8 mouse cellular contexts compared by ENCODE assay signal in the genomic region with DNA sequence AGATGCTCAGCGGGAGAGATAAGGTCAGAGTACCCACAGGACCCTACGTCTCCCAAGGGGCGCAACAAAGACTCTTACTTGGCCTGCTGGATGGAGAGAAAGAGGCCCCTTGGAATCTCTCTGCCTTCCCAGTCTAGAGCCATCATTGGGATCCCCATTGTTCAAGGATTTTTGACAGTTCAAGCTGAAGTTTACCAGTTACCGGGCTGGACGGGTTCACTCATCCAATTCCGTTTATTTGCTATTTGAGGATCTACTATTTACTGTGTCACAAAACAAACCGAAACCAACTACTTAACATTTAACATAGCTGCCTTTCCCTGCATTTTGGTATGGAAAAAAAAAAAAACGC. TPM values are rescaled to one million over a fixed set of nuclear protein-coding genes. Genes with fewer than 3 reads are reported as not detected.
DNase-seq lines count a peak whose midpoint lies in the region; ATAC-seq and TF ChIP-seq lines count a peak whose summit lies in the region.

No protein-coding gene starts in this region.

- H3K9ac ChIP-seq in lung, postnatal 0 days (replicated peaks; ENCODE audit: low read depth) = peak overlapping the region; percentile 59
- peak overlapping the region; percentile 91 for H3K9ac ChIP-seq in embryonic facial prominence, embryonic 13.5 days
- H3K9ac ChIP-seq in intestine, postnatal 0 days (ENCODE audit: low read depth, low read length) = peak overlapping the region; percentile 74
- peak overlapping the region; percentile 62 for H3K9ac ChIP-seq in neural tube, embryonic 15.5 days (replicated peaks)

- H3K4me2 ChIP-seq in lung, postnatal 0 days (replicated peaks; ENCODE audit: low read depth, low read length) = peak overlapping the region; percentile 56
- peak overlapping the region; percentile 80 for H3K4me2 ChIP-seq in embryonic facial prominence, embryonic 13.5 days
- H3K4me2 ChIP-seq in intestine, postnatal 0 days (replicated peaks; ENCODE audit: low read depth) = peak overlapping the region; percentile 84
- peak overlapping the region; percentile 93 for H3K4me2 ChIP-seq in neural tube, embryonic 15.5 days

- H3K9me3 ChIP-seq in lung, postnatal 0 days (ENCODE audit: low read length) = no peaks in the 10 kb centered on the region
- H3K9me3 ChIP-seq in embryonic facial prominence, embryonic 13.5 days = no peaks in the 10 kb centered on the region
- H3K9me3 ChIP-seq in intestine, postnatal 0 days (ENCODE audit: control insufficient read depth) = no peaks in the 10 kb centered on the region
- H3K9me3 ChIP-seq in neural tube, embryonic 15.5 days (replicated peaks) = no peaks in the 10 kb centered on the region

- peak overlapping the region; percentile 89 for H3K27ac ChIP-seq in lung, postnatal 0 days (ENCODE audit: low read length)
- peak overlapping the region; percentile 90 for H3K27ac ChIP-seq in embryonic facial prominence, embryonic 13.5 days
- peak overlapping the region; percentile 98 for H3K27ac ChIP-seq in intestine, postnatal 0 days (ENCODE audit: low read depth, low read length)
- H3K27ac ChIP-seq in neural tube, embryonic 15.5 days (replicated peaks) = peak overlapping the region; percentile 74

- TF ChIP-seq CTCF in lung, postnatal 0 days (IDR thresholded peaks at IDR 0.05) = no peak
- TF ChIP-seq CTCF in intestine, postnatal 0 days (IDR thresholded peaks at IDR 0.05; ENCODE audit: low read depth) = no peak

- under 1% methylated on average over 8 of the region's 8 CpGs for WGBS in lung, postnatal 0 days
- 3% methylated on average over 8 of the region's 8 CpGs for WGBS in embryonic facial prominence, embryonic 13.5 days
- WGBS in intestine, postnatal 0 days = 1% methylated on average over 8 of the region's 8 CpGs
- 1% methylated on average over 8 of the region's 8 CpGs for WGBS in neural tube, embryonic 15.5 days

- no peak for DNase-seq in lung, postnatal 0 days (ENCODE audit: low spot score)
- no peak for DNase-seq in lung, postnatal 25 days (ENCODE audit: low spot score)
- no peak for DNase-seq in spleen, postnatal 4 days (ENCODE audit: low spot score in 2 of 2)
- DNase-seq in adrenal gland, adult 8-10 months = no peak

- no peaks in the 10 kb centered on the region; the same call in 1 of the 2 replicates for H3K4me1 ChIP-seq in lung, postnatal 0 days (ENCODE audit: insufficient read depth, low read depth, low read length)
- peaks cover 20% of the 10 kb centered on the region for H3K4me1 ChIP-seq in embryonic facial prominence, embryonic 13.5 days
- peaks cover 4% of the 10 kb centered on the region; the same call in 1 of the 2 replicates for H3K4me1 ChIP-seq in intestine, postnatal 0 days (replicated peaks; ENCODE audit: control insufficient read depth, insufficient read depth, low read length)
- peaks cover 34% of the 10 kb centered on the region for H3K4me1 ChIP-seq in neural tube, embryonic 15.5 days

- no peak for ATAC-seq in lung, postnatal 0 days
- no peak for ATAC-seq in embryonic facial prominence, embryonic 13.5 days (ENCODE audit: insufficient number of reproducible peaks, insufficient read depth, low FRiP score, low TSS enrichment, low read depth)
- no peak for ATAC-seq in intestine, postnatal 0 days
- ATAC-seq in neural tube, embryonic 15.5 days (ENCODE audit: low FRiP score) = no peak
- ATAC-seq in CD4-positive, CD25-positive, alpha-beta regulatory T cell, adult 4 months = no peak

- no peak for TF ChIP-seq EP300 in lung, postnatal 0 days (IDR thresholded peaks at IDR 0.05)

- peak overlapping the region; percentile 92 for H3K4me3 ChIP-seq in lung, postnatal 0 days (ENCODE audit: low read depth, low read length)
- H3K4me3 ChIP-seq in embryonic facial prominence, embryonic 13.5 days = peak overlapping the region; percentile 85
- H3K4me3 ChIP-seq in intestine, postnatal 0 days (ENCODE audit: low read depth, low read length) = peak overlapping the region; percentile 98
- peak overlapping the region; percentile 62 for H3K4me3 ChIP-seq in neural tube, embryonic 15.5 days (replicated peaks)

- H3K36me3 ChIP-seq in lung, postnatal 0 days (ENCODE audit: insufficient read depth, low read length) = no peaks in the 10 kb centered on the region
- H3K36me3 ChIP-seq in embryonic facial prominence, embryonic 13.5 days = no peaks in the 10 kb centered on the region
- H3K36me3 ChIP-seq in intestine, postnatal 0 days (ENCODE audit: control insufficient read depth, insufficient read depth) = no peaks in the 10 kb centered on the region
- H3K36me3 ChIP-seq in neural tube, embryonic 15.5 days = no peaks in the 10 kb centered on the region

- H3K27me3 ChIP-seq in lung, postnatal 0 days (replicated peaks; ENCODE audit: insufficient read depth, low read length) = no peaks in the 10 kb centered on the region
- no peaks in the 10 kb centered on the region for H3K27me3 ChIP-seq in embryonic facial prominence, embryonic 13.5 days
- H3K27me3 ChIP-seq in intestine, postnatal 0 days (replicated peaks; ENCODE audit: control insufficient read depth, insufficient read depth, low read length) = no peaks in the 10 kb centered on the region
- no peaks in the 10 kb centered on the region for H3K27me3 ChIP-seq in neural tube, embryonic 15.5 days (replicated peaks)

RNA-seq across cellular contexts. Expression of a gene that starts 2.1 kb away (rescaled TPM):
- 7.7 and 11.3 TPM in 2 replicates for polyA plus RNA-seq in lung, postnatal 0 days (2015; fragmentation: Nextera tagmentation; extraction: Ambion mirVana)
- 12.4 and 14.5 TPM in 2 replicates for polyA plus RNA-seq in embryonic facial prominence, embryonic 13.5 days (2015; fragmentation: Nextera tagmentation; extraction: Ambion mirVana)
- 5.9 and 6.9 TPM in 2 replicates for polyA plus RNA-seq in intestine, postnatal 0 days (2015; fragmentation: Nextera tagmentation; extraction: Ambion mirVana)
- polyA plus RNA-seq in neural tube, embryonic 15.5 days (2015; fragmentation: Nextera tagmentation; extraction: Ambion mirVana) = 15.6 and 17.6 TPM in 2 replicates
- 10 to 100 TPM; 24.7 to 30.9 (median 26.7) TPM for total RNA-seq in adrenal gland, adult 8-10 months (2022)
- 10 to 100 TPM; 13.5 to 14.0 TPM for polyA plus RNA-seq in CD4-positive, CD25-positive, alpha-beta regulatory T cell, adult 4 months (2017; shearing (Covaris generic))
